Mouse (Mus musculus): ENCODE measurements at regions not wholly inside any gene's neighbourhood (a gene's known extent, or its start where the extent isn't known, plus 50 kb on each side); places are given as distances from the start of the nearest gene placed in this dataset.

DNA sequence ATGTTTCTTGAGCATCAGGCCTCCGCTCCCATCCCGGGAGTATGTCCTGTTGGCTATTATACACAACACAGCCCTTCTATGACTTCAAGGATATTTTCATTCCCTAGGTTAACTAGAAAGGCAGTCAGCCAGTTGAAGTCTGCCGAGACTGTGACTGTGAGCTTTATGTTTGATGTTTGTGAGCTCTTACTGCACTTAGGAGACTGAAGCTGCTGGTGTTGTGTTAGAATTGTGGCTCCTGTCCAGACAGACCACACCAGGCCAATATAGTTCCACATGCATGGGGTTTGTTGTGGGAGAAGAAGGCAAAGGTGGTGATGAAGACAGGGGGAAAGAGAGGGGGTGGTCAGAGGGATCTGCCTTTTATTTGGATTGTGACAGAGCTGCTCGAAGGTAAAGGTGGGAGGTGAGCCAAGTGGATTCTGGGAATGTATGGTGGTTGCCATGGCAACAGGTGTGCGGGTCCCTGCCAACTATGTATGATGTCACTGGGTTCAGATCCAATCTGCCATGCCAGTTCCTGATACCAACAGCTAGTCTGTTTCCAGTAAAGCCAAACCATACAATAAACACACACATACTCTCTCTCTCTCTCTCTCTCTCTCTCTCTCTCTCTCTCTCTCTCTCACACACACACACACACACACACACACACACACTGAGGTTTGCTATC is 64.0 kb upstream of the Rnf152 start:
- TF ChIP-seq EP300 (IDR thresholded peaks at IDR 0.05; ENCODE audit: low read depth in 1 of 2, low read length in 2 of 2) (no peak), POLR2A (IDR thresholded peaks at IDR 0.05; ENCODE audit: control insufficient read depth in 1 of 2, insufficient read depth in 1 of 2, low read depth in 1 of 2, low read length in 2 of 2, poor library complexity in 1 of 2) (no peak), CTCF (IDR thresholded peaks at IDR 0.05 in 2 of 3, conservative IDR thresholded peaks at IDR 0.05 in 1 of 3; ENCODE audit: control insufficient read depth in 1 of 3, insufficient read depth in 1 of 3, low read depth in 2 of 3, low read length in 3 of 3, poor library complexity in 1 of 3, severe bottlenecking in 1 of 3) (no peak), JUND (IDR thresholded peaks at IDR 0.05; ENCODE audit: low read depth, low read length) (no peak)

Measured in MEL (cell line).